Mouse (Mus musculus): ENCODE measurements around the gene Kynu.

The Kynu gene

DNA sequence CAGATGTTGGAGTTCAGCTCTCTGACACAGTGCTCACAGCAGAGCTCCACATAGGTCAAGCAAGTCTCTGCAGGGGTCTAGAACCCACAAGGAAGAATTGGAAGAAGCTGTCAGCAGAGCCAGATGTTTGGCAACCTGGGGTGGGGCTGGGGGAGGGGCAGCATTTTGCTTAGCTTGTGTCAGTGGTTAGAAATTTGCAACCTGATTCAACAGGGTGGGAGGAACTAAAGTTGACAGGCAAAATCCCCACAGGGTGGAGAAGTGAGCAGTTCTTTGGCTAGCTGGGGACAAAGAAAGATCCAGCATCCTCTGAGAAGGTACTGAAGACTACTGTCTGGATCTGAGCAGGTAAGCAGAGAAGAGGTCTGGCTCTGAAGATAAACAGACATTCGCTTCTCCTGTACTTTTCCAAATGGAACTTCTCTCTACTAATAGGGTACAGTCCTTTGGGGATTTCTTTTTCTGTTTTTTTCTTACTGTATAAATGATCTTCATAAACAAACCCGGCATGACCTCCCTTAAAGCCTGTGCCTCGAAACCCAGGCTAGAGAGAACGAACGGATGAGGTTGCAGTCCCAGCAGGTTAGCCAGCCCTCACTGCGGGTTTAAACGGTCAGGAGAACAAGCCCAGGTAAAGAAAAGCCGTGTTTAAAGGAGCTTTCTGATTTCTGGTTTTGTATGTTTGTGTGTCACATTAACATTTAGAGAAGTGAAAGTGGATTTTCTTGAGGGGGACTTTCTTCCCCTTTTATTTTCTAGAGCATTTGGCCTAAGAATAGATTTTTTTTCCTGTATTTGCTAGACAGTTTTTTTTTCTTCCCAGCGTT is at the start of gene Kynu:
Kynu (plus strand) TSS at position 268 of the 827 bp plus-strand sequence.
- DNase-seq (ENCODE audit: low spot score in 2 of 2) = no peak

DNA sequence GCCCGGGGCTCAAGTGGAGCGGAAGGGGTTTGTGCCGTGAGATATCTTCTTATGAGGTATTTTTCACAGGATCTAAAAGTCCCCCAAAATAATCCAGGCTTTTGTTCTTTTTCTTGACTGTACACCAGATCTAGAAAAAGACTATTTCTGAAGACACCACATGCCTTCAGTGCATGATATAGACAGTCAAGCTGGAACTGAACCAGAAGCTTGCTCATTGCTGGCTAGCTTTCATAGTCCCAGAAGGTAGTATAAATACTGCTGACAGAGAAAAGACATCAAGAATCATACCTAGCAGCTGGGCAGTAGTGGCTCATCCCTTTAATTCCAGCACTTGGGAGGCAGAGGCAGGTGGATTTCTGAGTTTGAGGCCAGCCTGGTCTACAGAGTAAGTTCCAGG is 48.9 kb upstream of the Kynu start:
- DNase-seq (ENCODE audit: low spot score in 2 of 2) = peak; percentile 33 to 42

DNA sequence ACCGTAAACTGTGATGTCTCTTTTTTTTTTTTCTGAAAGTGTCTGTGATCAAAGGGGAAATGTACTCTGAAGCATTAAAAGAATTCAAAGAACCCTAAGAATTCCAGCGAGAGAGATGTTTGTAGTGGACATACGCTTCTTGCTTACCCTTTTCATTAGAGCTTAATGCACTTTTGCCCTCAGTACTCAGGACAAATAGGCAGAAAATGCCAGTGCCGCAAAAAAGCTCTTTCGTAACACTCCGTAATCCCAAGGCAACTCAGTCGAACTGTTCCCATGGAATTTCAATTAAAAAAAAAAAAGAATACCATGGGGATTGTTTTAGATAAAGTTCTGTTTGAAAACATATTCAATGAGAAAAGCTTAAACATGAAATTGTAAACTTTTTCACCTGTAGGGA is 41.3 kb upstream of the Kynu start:
- DNase-seq (ENCODE audit: low spot score in 2 of 2) = no peak

DNA sequence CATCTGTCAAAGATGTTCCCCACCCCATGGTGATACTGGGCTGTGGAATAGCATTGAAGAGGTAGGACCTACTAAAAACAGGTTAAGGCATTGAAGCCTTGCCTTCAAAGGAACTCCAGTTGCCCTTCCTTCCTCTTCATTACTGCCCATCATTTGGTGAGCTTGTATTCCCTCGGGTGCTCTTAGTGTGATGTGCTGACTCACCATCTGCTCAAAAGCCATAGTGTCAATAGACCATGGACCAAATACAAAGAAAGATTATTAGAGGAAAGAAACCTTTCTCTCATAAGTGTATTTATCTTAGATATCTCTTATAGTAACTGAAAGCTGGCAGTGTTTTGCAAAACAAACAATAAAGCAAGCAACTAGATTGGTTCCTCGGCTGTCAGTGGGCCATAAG is 20.7 kb upstream of the Kynu start:
- no peak for DNase-seq (ENCODE audit: low spot score in 2 of 2)

DNA sequence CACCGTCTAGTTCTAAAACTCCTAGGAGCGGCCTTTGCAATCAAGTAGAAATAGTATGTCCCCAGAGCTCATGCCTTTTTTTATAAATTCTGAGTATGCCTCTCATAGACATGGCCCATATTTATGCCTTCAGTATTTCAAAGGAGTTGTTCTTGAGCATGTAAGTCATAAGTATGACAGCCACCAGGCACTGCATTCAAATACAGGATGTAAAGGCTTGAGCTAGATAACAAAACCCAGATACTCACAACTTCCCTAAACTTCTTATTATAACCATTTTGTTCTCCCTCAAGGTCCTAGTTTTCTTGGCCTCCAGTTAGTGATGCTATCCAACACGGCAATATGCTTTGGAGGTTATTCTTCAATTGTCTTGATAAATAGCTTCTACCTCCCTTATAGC is 12.5 kb upstream of the Kynu start:
- no peak for DNase-seq (ENCODE audit: low spot score in 2 of 2)

DNA sequence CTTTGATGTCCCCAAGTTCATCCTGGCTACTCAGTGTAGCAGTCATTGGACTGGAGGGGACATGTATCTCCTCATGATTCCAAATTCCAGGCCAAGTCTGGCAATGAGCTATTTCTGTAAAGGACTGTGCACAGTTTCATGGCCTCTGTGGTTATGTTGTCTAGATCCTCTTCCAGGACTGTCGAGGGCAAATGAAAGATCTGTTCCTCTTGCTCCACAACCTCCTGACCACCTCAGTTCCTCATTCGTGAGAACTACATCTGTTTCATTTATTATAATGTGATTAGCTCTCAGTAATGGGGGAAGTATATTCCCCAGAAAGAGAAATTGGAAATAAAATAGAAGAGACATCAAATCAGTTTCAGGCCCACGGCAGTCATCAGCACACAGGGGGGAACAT is 9.5 kb upstream of the Kynu start:
- no peak for DNase-seq (ENCODE audit: low spot score in 2 of 2)

DNA sequence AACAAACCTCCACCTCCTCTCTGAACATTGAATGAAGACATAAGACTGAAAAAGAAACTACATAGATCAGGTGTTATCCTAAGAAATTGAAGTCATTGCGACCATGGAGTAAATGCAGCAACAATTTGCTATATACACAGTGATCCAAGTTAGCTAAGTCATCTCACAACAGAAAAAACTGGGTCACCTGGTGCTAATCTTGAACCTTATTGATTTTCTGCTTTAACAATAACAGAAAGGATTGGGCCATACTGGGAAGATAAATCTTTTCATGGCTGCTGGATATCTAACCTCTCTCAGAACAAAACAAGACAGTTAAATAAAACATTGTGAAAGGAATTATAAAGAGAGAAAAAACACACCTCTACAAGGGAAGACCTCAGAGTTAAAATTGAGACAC is 8.7 kb upstream of the Kynu start:
- DNase-seq (ENCODE audit: low spot score in 2 of 2) = no peak

DNA sequence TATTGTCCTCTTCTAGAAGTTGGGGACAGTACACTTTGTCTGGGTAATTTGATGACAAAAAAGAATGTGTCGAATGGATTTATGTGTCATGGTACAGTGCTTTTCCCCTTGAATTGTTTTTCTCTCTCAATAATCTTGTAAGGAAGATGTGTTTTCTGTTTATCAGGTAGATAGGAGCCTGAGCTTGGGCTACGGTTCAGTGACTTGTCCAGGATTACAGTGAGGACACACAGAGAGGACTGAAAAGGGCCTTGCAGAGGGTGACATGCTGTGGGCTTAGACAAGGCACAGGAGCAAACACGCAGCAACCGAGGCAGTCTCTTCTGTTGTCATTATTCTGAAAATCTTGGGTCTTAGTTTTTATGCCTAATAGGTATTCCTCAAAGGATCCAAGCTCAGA is 913 bp upstream of the Kynu start:
- no peak for DNase-seq (ENCODE audit: low spot score in 2 of 2)

DNA sequence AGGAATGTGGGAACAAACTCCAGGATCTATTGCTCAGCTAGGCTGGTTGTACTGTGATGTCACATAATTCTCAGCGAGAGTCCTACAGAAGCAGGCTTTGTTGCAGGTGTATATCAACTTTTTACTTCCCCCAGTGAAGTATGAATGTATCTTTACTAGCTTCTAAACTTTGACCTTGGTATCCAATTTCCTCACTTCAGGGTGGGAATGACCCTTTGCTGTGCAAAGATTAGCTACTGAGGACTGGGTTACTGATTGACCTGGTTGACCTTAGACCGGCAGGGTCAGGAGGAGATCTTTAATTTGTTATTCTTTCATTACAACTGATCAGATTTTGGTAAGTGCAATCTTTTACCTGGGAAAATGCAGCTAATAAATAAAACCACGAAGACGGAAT is 758 bp downstream of the Kynu start:
- DNase-seq (ENCODE audit: low spot score in 2 of 2) = no peak

DNA sequence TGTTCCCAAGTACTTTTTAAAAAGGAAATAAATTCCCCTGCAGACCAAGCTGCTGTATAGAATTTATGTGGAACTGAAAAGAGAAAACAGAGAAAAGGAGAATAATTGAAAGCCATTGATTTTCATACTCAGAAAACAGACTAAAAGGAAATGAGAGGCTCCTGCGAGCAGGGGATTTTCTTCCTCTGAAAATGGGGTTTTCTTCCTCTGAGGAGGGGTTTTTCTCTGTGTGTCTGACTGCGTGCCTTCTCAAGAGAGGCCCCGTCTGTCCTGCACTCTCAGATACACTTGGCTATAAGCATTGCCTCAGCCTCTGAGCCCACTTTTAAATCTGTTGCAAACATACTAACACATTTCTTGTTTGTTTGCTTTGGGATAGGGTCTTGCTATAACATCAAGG is 1.9 kb downstream of the Kynu start:
- DNase-seq (ENCODE audit: low spot score in 2 of 2) = no peak

DNA sequence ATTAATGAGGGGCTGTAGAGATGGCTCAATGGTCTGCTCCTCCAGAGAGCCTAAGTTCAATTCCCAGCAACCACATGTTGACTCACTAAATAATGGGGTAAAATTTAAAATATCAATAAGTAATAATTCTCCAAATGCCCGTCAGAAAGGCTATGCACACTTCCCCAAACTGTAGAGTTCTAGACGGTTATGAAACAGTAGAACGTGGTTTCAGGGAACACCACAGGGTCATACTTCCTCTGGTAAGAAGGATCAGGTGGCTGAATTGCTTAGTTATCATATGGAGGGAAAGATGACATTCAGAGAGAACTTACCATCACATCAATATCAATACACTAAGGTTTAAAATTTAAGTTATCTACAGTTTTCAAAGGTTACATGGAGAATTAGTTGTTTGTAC is 6.1 kb downstream of the Kynu start:
- no peak for DNase-seq (ENCODE audit: low spot score in 2 of 2)

DNA sequence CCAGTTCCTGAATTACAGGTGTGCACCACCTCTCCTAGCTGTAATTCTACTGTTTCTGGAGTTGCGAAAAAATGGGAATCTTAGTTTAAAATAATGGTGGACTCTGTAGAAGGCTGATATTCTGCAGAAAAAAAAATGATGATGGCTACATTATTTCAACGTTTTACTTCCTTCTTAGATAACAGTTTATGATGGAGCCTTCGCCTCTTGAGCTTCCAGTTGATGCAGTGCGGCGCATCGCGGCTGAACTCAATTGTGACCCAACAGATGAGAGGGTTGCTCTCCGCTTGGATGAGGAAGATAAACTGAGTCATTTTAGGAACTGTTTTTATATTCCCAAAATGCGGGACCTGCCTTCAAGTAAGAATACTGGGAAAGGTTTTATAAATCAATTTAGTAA is 7.7 kb downstream of the Kynu start:
- DNase-seq (ENCODE audit: low spot score in 2 of 2) = no peak

DNA sequence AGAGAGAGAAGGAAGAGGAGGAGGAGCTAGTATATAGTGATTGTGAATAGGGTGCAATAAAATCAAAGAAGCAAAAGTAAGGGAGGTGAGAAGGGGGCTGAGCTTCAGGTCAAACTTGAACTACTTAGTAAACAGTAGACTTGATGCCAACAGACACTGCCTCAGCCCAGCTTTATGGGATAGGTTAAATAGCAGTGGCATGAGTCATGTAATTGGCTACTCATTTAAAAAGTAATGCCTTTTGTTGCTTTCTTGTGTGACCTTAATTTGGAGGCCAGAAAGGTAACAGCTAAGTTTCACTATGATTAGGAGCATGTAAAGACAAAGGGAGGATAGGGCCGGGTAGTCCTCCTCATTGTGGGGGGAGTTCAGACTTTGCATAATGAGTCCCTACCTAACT is 13.3 kb downstream of the Kynu start:
- no peak for DNase-seq (ENCODE audit: low spot score in 2 of 2)

DNA sequence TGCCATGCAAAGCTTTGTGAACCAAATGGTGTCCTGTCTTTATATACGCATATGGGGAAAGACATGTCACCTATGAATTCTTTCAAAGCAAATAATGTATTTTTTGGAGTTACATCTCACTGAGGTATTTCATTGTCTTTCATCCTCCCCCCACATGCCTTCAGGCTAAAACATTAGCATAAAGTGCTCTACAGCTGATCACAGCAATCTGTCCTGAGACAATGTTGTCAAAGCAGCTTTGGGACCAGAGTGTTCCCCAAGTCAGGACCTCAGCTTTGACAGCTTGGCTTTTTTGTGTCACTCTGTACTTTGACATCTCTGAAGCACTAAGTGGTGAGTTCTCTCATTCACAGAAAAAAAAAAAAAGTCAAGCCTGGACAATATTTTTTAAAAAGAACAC is 18.4 kb downstream of the Kynu start:
- no peak for DNase-seq (ENCODE audit: low spot score in 2 of 2)

DNA sequence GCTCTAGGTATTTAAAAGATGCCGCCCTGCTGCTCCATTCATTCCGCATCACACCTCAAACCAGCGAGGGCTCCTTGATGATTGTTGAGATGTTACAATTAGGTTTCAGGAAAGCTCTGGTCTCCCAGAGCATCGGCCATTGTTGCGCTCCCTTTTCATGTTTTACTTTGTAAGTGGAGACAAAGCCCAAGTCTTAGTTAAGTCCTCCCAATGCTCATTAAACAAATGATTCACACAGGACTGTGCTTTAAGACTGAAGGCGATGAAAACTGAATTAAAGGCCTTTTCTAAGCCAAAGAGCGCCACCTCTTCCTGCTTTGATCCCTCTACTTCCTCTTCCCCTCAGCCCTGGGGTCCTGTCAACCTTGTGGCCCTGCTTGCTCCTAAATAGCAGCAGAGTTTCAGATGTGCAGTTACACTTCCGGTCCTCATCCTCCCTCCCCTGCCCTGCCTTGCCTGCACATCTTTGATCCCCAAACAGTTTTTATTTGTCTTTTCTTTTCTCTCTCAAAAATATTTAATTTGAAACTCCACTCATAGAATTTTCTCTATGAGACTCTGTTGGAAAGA is 28.2 kb downstream of the Kynu start:
- no peak for DNase-seq (ENCODE audit: low spot score in 2 of 2)

DNA sequence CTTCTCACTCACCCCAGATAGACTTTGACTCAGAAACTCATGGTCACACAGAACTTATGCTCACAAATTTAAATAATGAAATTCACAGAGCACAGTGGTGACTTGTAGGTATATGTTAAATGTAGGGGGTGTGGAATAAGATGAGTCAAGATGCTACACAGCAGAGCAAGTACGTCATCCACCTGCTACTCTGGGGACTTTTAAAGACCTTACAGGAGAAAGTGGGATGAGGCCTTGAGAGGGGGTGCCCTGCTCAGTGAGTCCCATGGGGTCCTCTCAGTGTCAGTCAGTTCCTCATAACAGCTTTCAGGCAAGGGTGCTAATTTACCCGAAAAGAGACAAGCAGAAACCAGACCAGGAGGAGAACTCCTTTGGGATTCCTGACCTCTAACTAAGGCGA is 30.4 kb downstream of the Kynu start:
- DNase-seq (ENCODE audit: low spot score in 2 of 2) = no peak

DNA sequence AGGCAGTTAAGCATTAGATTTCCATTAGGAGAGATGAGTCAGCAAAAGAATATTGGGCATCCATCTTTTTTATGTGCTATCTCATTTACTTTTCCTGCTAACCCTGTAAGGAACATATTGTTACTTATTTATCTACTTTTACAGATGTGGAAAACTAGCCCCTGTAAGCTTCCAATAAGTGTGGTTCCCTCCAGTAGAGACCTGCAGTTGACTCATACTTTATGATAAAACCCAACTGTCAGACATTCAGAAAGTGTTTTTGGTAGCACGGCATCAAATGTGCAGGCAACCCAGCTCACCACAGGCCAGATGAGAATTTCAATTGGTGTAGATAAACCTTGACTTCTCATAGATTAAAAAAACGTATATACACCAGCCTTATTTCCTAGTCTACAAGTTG is 32.7 kb downstream of the Kynu start:
- DNase-seq (ENCODE audit: low spot score in 2 of 2) = no peak

DNA sequence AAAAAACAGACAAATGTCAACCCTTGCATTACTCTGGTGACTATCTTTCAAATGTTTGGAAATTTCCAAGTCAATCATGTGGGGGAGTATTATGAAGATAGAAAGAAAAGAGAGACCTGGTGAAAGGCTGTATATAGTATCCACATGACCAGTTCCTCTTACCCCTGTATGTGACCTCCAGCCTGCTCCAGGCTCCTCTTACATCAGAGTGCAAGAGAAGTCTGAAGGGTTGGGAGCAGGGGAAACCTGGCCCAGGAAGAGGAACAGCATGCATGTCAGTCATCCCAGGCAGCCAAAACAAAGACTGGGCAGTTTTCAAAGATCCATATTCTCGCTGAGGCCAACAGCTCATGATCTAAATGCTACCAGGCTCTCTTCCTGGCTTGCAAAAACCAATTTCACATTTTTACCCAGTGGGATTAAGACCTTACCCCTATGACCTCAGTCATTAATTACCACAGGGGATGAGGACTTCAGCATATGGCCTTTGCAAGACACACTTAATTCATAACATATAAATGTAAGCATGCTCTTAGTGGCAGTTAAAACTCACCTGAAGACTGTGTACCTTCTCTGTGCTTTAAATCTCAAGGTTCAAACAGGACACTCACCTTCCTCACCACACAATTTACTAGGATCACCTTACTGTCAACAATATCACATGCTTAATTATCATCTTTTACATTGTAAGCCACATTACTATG is 37.0 kb downstream of the Kynu start:
- no peak for DNase-seq (ENCODE audit: low spot score in 2 of 2)

DNA sequence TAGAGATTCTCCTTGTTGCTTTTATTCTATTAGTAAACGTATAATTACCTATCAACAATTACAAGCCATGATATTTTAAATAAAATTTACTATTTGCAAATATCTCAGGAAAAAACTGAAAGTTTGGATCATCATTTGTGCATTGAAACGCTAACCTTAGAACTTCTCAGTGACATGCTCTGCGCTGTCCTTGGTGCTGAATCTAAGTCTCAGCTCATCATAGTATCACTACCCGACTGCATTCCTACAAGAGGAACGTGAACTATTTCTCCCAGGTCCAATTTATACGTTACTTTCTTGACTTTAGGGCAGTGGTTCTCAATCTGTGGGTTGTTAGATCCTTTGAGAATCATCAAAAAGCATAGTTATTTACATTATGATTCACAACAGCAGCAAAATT is 58.4 kb downstream of the Kynu start:
- DNase-seq (ENCODE audit: low spot score in 2 of 2) = no peak

DNA sequence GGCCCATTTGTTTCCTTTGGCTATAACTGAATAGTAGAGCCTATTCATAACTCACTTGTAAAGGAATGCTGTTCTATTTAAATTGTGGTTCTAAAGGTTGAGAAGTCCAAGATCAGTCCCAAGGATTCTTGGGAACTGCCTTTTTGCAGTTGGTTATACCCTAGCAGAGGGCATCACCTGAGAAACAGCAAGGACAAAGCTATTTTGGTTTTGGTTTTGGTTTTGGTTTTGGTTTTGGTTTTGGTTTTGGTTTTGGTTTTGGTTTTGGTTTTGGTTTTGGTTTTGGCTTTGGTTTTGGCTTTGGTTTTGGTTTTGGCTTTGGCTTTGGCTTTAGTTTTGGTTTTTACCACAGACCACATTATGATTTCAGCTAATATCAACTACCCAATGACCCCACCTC is 66.0 kb downstream of the Kynu start:
- no peak for DNase-seq (ENCODE audit: low spot score in 2 of 2)

DNA sequence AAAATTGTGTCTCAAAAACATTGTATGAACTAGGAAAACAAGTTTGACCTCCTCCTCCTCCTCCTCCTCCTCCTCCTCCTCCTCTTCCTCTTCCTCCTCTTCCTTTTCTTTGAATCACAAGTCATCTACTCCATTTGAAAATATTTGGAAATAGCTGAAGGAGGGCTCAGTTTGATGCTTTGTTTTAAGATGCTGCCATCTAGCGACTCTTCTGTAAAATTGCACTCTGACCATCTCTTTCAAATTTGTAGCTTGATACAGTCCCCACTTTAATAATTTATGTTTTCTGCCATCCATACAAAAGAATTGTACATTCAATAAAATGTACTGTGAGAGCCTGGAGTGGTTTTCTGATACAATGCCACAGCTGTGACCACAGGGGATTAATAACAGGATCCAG is 67.7 kb downstream of the Kynu start:
- no peak for DNase-seq (ENCODE audit: low spot score in 2 of 2)

DNA sequence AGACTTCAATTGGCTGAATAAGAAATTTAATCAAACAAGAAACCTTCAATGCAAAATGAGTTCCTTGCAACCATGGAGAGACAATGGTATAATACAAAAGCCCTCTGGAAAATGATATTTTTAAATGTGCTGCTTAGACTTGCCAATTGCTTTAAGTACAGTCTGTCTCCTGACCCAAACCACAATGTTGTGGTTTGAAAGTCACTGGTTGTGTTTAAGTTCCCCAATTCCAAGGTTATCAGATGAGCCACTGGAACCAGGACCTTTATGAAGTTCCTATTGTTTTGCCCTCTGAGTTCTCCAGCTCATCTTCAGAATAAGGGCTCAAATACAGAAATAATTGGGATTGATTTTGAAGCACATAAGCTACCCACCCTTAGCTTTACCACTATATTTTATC is 76.7 kb downstream of the Kynu start:
- DNase-seq (ENCODE audit: low spot score in 2 of 2) = no peak

DNA sequence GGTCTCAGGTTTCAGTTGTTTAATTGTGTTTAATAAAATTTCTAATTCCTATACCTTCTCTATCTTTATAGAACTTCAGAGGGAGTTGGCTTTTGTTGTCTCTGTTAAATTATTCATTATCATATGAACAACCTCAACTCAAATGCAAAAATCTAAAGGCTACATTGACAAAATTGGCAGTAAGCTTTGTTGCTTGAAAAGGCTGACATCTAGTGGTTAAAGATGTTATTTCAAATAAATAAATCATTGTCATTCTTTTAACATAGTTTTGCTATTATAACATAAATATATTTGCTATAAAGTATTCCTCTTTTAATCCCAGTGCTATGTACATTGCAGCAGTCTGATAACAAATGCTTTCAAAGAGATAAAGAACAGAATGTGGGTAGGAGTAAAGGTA is 81.4 kb downstream of the Kynu start:
- DNase-seq (ENCODE audit: low spot score in 2 of 2) = no peak
